Mouse (Mus musculus) liver, embryonic 15.5 days (tissue): ENCODE results near the gene Ano1. TPM values are rescaled to one million over a fixed set of nuclear protein-coding genes. Genes with fewer than 3 reads are reported as not detected.
A peak's percentile ranks its signal among the peaks of the same experiment; 100 is the strongest.

Source experiments
- ATAC-seq: fragments of 200-750 bp; cut with Nextera tagmentation; 2 replicates; pipeline ENCODE4 v1.8.0; 2017; ENCODE audit warnings: moderate number of reproducible peaks, mild to moderate bottlenecking, moderate library complexity; ENCODE audit not compliant: insufficient read depth
- H3K27ac ChIP-seq: fragments of 300-500 bp; sonication (generic); replicated peaks from 2 replicates; pipeline ENCODE4 v1.5.1; 2015; ENCODE audit warnings: mild to moderate bottlenecking, inconsistent platforms
- H3K27me3 ChIP-seq: fragments of 300-500 bp; sonication (generic); 2 replicates; pipeline ENCODE4 v1.6.1; 2015; ENCODE audit warnings: mild to moderate bottlenecking, inconsistent platforms
- H3K36me3 ChIP-seq: fragments of 300-500 bp; sonication (generic); replicated peaks from 2 replicates; pipeline ENCODE4 v1.6.1; 2015; ENCODE audit warnings: moderate library complexity, mild to moderate bottlenecking, inconsistent platforms
- H3K4me1 ChIP-seq: fragments of 300-500 bp; sonication (generic); replicated peaks from 2 replicates; pipeline ENCODE4 v1.6.1; 2015; ENCODE audit warnings: inconsistent platforms
- H3K4me2 ChIP-seq: fragments of 300-500 bp; sonication (generic); 2 replicates; pipeline ENCODE4 v1.6.1; 2015; ENCODE audit warnings: moderate library complexity, mild to moderate bottlenecking, inconsistent platforms
- H3K4me3 ChIP-seq: fragments of 300-500 bp; sonication (generic); replicated peaks from 2 replicates; pipeline ENCODE4 v1.5.1; 2015; ENCODE audit warnings: mild to moderate bottlenecking, inconsistent platforms
- H3K9ac ChIP-seq: fragments of 300-500 bp; sonication (generic); 2 replicates; pipeline ENCODE4 v1.6.1; 2015; ENCODE audit warnings: moderate library complexity, mild to moderate bottlenecking, inconsistent platforms
- H3K9me3 ChIP-seq: fragments of 300-500 bp; sonication (generic); replicated peaks from 2 replicates; pipeline ENCODE4 v1.6.1; 2016; ENCODE audit warnings: inconsistent platforms
- WGBS: fragments of 180-500 bp; shearing (Covaris S2); methylation state at CpG from one replicate; pipeline ENCODE4 v1.1.7; 2015; ENCODE audit warnings: mixed read lengths; ENCODE audit not compliant: insufficient replicate concordance; 5-methylcytosine and 5-hydroxymethylcytosine counted together
- polyA plus RNA-seq: library from polyadenylated mRNA; unstranded; fragments of >200 nt; fragmentation: Nextera tagmentation; extraction: Ambion mirVana; gene quantifications from 2 replicates; pipeline ENCODE4 v1.2.1, GENCODE M21; 2015

The Ano1 gene
- polyA plus RNA-seq, 1 experiment from 2014 or later, result 1.4 TPM

DNA sequence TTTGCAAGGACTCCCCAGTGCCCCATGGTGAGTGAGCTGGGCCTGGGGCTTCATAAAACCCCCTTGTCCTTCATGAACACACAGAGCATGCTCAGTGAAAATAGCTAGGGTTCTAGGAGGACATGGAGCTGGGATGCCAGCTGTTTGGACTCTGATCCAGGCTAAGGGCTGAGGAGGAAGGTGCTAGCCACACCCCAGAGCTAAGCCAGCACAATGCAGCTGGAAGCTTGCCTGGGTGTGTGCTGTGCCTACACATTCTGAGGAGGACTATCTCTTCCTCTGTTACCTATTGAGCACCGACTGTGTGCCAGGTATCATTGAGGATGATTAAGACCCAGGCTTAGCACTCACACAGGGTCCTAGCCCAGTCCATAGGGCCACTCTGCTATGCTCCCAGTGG is 30.6 kb upstream of the Ano1 start:
- WGBS, result 33% methylated on average over 1 of the region's 1 CpGs
- Histone ChIP-seq H3K9me3 (no peaks in the 10 kb centered on the region), H3K9ac (peak overlapping the region; percentile 18; the same call in 1 of the 2 replicates), H3K27me3 (peaks cover 7% of the 10 kb centered on the region), H3K36me3 (no peaks in the 10 kb centered on the region), H3K4me1 (peaks cover 77% of the 10 kb centered on the region), H3K4me3 (no peak overlapping the region), H3K4me2 (peak overlapping the region; percentile 19; the same call in 1 of the 2 replicates), H3K27ac (peak overlapping the region; percentile 100)
- ATAC-seq, result no peak

DNA sequence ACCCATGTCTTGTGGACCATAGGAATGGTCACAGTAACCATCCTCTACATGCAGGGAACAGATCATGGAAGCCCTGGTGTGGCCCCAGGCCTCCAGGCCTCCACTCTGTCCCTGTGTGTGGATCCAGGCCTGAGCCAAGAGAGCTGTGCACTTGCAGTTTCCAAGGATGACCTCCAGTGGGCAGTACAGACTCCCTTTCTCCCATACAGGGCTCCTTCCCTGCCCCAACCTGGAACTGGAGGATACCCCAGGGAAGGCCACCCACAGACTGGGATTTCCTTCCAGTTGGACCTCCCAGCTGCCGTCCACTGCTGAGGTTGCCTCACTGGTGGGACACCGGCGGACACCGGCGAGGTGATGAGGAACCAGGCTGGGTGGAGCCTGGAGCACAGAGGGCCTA is 29.6 kb upstream of the Ano1 start:
- ATAC-seq, result no peak
- 0 out of 2 replicates have a peak overlapping the region, but pooled peaks have one; percentile 100 for H3K27ac ChIP-seq
- H3K36me3 ChIP-seq, result no peaks in the 10 kb centered on the region
- no peak overlapping the region for H3K4me3 ChIP-seq
- no peak overlapping the region for H3K4me2 ChIP-seq
- H3K4me1 ChIP-seq, result peaks cover 71% of the 10 kb centered on the region
- H3K27me3 ChIP-seq, result peaks cover 14% of the 10 kb centered on the region
- H3K9me3 ChIP-seq, result no peaks in the 10 kb centered on the region
- WGBS, result 75% methylated on average over 5 of the region's 5 CpGs
- H3K9ac ChIP-seq, result no peak overlapping the region

DNA sequence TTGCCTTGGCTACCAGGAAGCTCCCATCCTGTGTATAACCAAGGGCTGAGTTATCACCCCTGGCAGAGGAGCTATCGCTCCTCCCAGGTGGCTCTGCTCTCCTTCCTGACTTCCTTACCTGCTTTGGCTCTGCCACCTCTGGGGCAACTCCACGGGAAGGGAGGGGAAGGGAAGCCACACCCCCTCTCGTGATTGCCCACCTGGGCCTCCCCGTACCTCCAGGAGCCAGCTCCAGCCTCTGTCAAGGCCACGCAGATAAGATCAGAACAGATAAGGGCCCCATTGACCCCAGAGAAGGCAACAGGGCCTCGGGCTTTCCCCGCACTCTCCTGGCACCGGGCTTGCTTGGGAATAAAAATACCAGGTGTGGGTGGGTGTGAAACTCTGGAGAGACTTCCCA is 28.4 kb upstream of the Ano1 start:
- Histone ChIP-seq H3K4me2 (no peak overlapping the region), H3K4me3 (no peak overlapping the region), H3K27ac (no peak overlapping the region), H3K4me1 (peaks cover 66% of the 10 kb centered on the region), H3K27me3 (peaks cover 16% of the 10 kb centered on the region), H3K9me3 (no peaks in the 10 kb centered on the region), H3K36me3 (no peaks in the 10 kb centered on the region), H3K9ac (no peak overlapping the region)
- 33% methylated on average over 8 of the region's 8 CpGs for WGBS
- no peak for ATAC-seq

DNA sequence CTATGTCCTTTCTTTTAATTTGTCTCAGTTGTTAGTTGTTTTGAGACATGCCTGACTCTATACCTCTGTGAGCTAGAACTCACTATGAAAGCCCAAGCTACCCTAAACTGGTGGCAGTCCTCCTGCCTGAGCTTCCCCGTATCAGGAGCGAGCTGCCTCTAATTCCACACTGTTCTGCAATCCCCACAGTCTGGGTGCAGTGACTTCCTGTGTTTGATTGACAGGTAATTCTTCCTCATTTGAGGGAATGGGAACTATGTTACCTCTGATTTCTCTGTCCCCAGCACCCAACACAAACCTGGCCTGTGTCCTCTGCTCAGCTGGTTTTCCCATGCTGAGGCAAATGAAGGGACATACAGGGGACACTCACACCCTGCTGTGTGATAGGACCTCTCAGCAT is 27.9 kb upstream of the Ano1 start:
- peaks cover 61% of the 10 kb centered on the region for H3K4me1 ChIP-seq

DNA sequence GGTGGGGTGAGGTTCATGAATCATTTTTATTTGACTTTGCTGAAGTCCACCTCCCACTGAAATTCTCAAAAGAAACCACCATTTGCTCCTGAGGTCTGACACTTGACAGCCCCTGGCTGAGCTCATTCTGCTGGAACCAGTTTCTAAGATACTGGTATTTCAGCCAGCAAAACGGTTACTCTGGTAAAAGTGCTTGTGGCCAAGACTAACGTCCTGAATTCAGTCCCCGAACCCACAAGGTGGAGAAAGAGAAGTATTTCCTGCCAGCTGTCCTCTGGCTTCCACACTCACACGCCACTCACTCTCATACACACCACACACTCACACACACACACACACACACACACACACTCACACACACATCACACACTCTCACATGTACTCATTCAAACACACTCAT is 26.0 kb upstream of the Ano1 start:
- H3K27me3 ChIP-seq, result peaks cover 24% of the 10 kb centered on the region
- no peak overlapping the region for H3K4me3 ChIP-seq
- H3K9ac ChIP-seq, result no peak overlapping the region
- 27% methylated on average over 4 of the region's 4 CpGs for WGBS
- ATAC-seq, result no peak
- peaks cover 42% of the 10 kb centered on the region for H3K4me1 ChIP-seq
- H3K9me3 ChIP-seq, result no peaks in the 10 kb centered on the region
- no peaks in the 10 kb centered on the region for H3K36me3 ChIP-seq
- H3K4me2 ChIP-seq, result no peak overlapping the region
- H3K27ac ChIP-seq, result no peak overlapping the region

More for the DNA sequence above, 27.9 kb upstream of the Ano1 start:
- Histone ChIP-seq H3K36me3 (no peaks in the 10 kb centered on the region), H3K27me3 (peaks cover 18% of the 10 kb centered on the region), H3K9me3 (no peaks in the 10 kb centered on the region), H3K4me3 (no peak overlapping the region), H3K27ac (no peak overlapping the region), H3K9ac (no peak overlapping the region), H3K4me2 (no peak overlapping the region)
- 43% methylated on average over 2 of the region's 2 CpGs for WGBS
- no peak for ATAC-seq

DNA sequence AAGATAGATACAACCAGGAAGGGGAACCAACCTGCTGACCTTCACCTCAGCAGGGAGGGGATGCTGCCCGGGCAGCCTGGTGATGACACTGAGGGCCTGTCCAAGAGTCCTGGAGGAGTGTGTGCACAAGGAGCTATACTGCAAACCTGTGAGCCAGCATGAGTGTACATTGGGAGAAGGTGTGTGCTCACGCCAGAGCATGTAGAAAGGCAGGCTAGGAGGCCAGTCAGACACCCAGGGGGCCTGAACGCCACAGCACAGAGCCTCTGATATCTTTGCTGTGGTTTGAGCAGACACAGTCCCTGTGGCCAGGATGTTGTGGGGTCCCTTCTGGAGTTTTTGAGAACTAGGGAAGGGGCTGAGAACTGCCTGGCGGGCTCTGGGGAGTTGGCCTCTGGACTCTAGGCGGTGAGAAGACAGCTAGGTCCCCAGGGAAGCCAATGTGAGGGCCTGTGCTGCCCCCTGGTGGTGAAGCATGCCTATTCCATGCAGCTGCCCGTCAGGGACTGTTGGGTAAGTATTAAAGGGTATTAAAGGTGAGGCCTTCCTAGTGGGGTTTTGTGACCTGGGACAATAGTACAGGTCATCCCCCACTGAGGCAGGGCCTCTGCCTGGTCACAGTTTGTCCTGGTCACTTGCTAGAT is 24.2 kb upstream of the Ano1 start:
- Histone ChIP-seq H3K4me3 (no peak overlapping the region), H3K9ac (no peak overlapping the region), H3K4me2 (no peak overlapping the region), H3K9me3 (no peaks in the 10 kb centered on the region), H3K27ac (no peak overlapping the region), H3K4me1 (peaks cover 23% of the 10 kb centered on the region), H3K36me3 (no peaks in the 10 kb centered on the region), H3K27me3 (peaks cover 42% of the 10 kb centered on the region)
- ATAC-seq, result peak; percentile 69
- 28% methylated on average over 6 of the region's 6 CpGs for WGBS

DNA sequence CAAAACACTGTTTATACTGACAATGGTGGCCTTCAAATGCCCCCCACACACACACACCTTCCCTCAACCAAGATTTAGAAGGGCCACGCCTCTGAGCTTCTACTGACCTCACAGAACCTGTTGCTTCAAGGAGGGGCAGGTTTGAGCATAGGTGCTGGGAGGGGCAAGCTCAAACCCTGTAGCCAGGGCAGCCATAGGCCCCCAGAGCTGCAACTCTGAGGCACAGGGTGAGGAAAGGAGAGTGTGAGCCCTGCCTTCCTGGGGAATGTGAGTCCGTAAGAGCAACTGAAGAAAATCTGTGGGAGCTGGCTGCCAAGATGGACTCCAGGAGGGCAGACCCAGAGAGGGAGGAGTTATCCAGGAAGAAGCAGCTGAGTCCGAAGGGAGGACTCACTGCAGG is 23.4 kb upstream of the Ano1 start:
- Histone ChIP-seq H3K4me2 (no peak overlapping the region), H3K27me3 (peaks cover 49% of the 10 kb centered on the region), H3K36me3 (no peaks in the 10 kb centered on the region), H3K9ac (no peak overlapping the region), H3K27ac (no peak overlapping the region), H3K9me3 (no peaks in the 10 kb centered on the region), H3K4me1 (peaks cover 16% of the 10 kb centered on the region), H3K4me3 (no peak overlapping the region)
- ATAC-seq, result no peak
- WGBS, result 55% methylated on average over 3 of the region's 3 CpGs

DNA sequence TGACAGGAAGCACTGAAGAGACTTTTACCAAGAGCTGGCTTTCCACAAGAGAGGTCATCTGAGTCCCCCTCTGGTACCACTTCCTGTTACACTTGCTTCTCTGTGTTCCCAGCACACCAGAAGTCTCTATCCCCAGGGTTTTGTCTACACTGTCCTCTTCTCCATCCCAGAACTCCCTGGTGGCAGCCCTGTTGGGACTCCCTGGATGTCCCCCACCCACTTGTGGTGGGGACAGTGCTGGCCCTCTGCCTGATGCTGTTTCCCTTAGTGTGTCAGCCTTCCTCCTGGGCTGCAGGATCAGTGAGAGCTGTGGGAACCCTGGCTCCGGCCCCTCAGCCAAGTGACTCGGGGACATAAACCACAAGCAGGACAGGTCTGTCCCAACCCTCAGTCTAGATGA is 22.5 kb upstream of the Ano1 start:
- no peak overlapping the region for H3K27ac ChIP-seq
- no peak overlapping the region for H3K4me2 ChIP-seq
- no peaks in the 10 kb centered on the region for H3K9me3 ChIP-seq
- H3K9ac ChIP-seq, result no peak overlapping the region
- no peaks in the 10 kb centered on the region for H3K36me3 ChIP-seq
- WGBS, result 35% methylated on average over 2 of the region's 2 CpGs
- no peak overlapping the region for H3K4me3 ChIP-seq
- no peak for ATAC-seq
- peaks cover 59% of the 10 kb centered on the region for H3K27me3 ChIP-seq
- H3K4me1 ChIP-seq, result peaks cover 10% of the 10 kb centered on the region

DNA sequence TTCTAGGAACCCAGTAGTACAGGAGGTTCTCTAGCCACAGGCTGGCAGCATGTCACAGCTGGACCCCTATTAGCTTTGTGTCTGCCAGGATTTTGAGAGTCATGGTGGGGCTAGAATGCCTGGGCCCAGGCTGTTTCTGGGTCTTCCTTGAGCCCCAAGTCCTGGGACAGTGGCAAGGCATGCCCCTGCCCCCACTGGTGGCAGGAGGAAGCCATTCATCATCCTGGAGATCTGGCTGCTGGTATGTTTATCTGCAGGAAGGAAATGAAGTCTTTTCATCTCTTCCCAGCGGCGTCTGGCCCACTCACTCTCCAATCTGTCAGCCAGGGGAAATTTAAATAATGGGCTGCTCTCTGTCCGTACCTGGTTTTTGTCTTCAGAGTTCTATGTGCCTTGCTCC is 18.3 kb upstream of the Ano1 start:
- Histone ChIP-seq H3K9ac (no peak overlapping the region), H3K4me3 (no peak overlapping the region), H3K27me3 (peaks cover 59% of the 10 kb centered on the region), H3K36me3 (no peaks in the 10 kb centered on the region), H3K27ac (no peak overlapping the region), H3K4me2 (no peak overlapping the region), H3K9me3 (no peaks in the 10 kb centered on the region), H3K4me1 (no peaks in the 10 kb centered on the region; the same call in 1 of the 2 replicates)
- 7% methylated on average over 3 of the region's 3 CpGs for WGBS
- ATAC-seq, result no peak

DNA sequence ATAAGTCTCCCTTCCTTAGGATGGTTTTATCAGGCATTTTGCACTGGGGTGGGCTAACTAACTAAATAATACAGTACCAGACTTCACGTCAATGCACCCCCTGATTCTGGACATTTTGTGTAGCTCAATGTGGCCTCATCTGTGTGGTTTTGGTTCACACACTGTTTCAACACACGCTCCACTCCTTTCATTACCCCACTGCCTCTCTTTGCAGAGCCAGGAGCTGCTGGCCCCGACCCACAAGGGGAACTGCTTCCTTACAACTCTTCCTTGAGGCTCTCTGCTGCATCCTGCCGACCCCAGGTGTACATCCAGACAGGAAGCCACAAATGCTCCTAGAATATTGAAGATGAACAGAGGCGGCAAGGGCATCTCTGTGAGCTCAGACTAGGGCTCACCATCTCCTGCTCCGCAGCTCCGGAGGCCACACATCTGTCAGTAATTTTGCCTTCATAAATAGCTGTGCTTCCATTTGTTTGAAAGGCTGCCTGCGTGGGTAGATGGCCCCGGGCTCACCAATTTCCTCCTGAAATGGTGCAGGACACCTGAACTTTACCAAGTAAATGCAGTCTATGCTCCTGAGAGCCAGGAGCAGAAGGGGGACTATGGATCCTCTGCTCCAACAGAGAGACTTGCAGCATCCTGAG is 17.8 kb upstream of the Ano1 start:
- Histone ChIP-seq H3K36me3 (no peaks in the 10 kb centered on the region), H3K9me3 (no peaks in the 10 kb centered on the region), H3K4me3 (no peak overlapping the region), H3K4me2 (no peak overlapping the region), H3K4me1 (no peaks in the 10 kb centered on the region; the same call in 1 of the 2 replicates), H3K27me3 (peaks cover 58% of the 10 kb centered on the region), H3K9ac (no peak overlapping the region), H3K27ac (no peak overlapping the region)
- WGBS, result 18% methylated on average over 9 of the region's 9 CpGs
- no peak for ATAC-seq

DNA sequence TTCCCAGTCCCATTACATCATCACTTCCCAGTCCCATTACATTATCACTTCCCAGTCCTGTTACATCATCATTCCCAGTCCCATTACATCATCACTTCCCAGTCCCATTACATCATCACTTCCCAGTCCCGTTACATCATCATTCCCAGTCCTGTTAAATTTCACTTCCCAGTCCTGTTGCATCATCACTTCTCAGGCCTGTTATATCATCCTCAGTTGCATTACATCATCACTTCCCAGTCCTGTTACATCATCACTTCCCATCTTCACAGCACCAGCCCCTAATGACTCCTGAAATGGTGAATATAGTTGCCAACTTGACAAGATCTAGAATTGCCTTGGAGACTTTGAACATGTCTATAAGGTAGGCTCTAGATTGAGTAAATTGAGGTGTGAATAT is 17.1 kb upstream of the Ano1 start:
- 88% methylated on average over 1 of the region's 1 CpGs for WGBS
- Histone ChIP-seq H3K4me1 (no peaks in the 10 kb centered on the region; the same call in 1 of the 2 replicates), H3K9ac (no peak overlapping the region)

More for the DNA sequence above, 17.1 kb upstream of the Ano1 start:
- ATAC-seq, result no peak
- Histone ChIP-seq H3K27me3 (peaks cover 58% of the 10 kb centered on the region), H3K4me2 (no peak overlapping the region), H3K27ac (no peak overlapping the region), H3K4me3 (no peak overlapping the region), H3K36me3 (no peaks in the 10 kb centered on the region), H3K9me3 (no peaks in the 10 kb centered on the region)
